Mouse (Mus musculus): ENCODE results near the gene Rsrp1.
"Not testable (repeated sequence)": the region's sequence is repeated elsewhere in the genome, so short reads cannot be mapped to it uniquely, and the experiment has no call there.

Gene Rsrp1

GRCm38 (mm10) chr4:134923258-134924018 is at the start of gene Rsrp1:
Gene Rsrp1, plus strand, starts transcription at chr4:134923592.
- CTCF ChIA-PET: interaction anchor here (0.7 kb wide), 2 partner anchors 80 to 953 kb away, joined by 4 read pairs; no protein-coding TSS in a partner anchor

- CTCF ChIA-PET: interaction anchor here (0.6 kb wide), 1 partner anchor 9 kb away, joined by 4 read pairs; no protein-coding TSS in a partner anchor
Measured at GRCm38 (mm10) chr4:134876171-134876570, 47.2 kb upstream of the Rsrp1 start.

GRCm38 (mm10) chr4:134879410-134879981 is 43.9 kb upstream of the Rsrp1 start:
- CTCF ChIA-PET: interaction anchor here (0.5 to 1.6 kb wide), 2 partner anchors 31 to 67 kb away, joined by 3 read pairs; no protein-coding TSS in a partner anchor

GRCm38 (mm10) chr4:134880041-134880440 is 43.4 kb upstream of the Rsrp1 start:
- CTCF ChIA-PET: interaction anchor here (0.6 to 1.6 kb wide), 2 partner anchors 31 to 46 kb away, joined by 3 to 11 read pairs; no protein-coding TSS in a partner anchor

GRCm38 (mm10) chr4:134883266-134883665 is 40.1 kb upstream of the Rsrp1 start:
- CTCF ChIA-PET: no interaction called here

GRCm38 (mm10) chr4:134883808-134884207 is 39.6 kb upstream of the Rsrp1 start:
- CTCF ChIA-PET: no interaction called here

- CTCF ChIA-PET: no interaction called here
Measured at GRCm38 (mm10) chr4:134884364-134884763, 39.0 kb upstream of the Rsrp1 start.

GRCm38 (mm10) chr4:134892096-134892495 is 31.3 kb upstream of the Rsrp1 start:
- CTCF ChIA-PET: no interaction called here

- CTCF ChIA-PET: no interaction called here
Measured at GRCm38 (mm10) chr4:134897256-134897655, 26.1 kb upstream of the Rsrp1 start.

- CTCF ChIA-PET: interaction anchor here (1.2 kb wide), 1 partner anchor 19 kb away, joined by 3 read pairs; no protein-coding TSS in a partner anchor
Measured at GRCm38 (mm10) chr4:134901126-134901525, 22.3 kb upstream of the Rsrp1 start.

GRCm38 (mm10) chr4:134903046-134903445 is 20.3 kb upstream of the Rsrp1 start:
- CTCF ChIA-PET: no interaction called here

- CTCF ChIA-PET: not testable (repeated sequence)
Measured at GRCm38 (mm10) chr4:134911406-134911805, 12.0 kb upstream of the Rsrp1 start.

GRCm38 (mm10) chr4:134913413-134913812 is 10.0 kb upstream of the Rsrp1 start:
- CTCF ChIA-PET: interaction anchor here (0.6 to 1.1 kb wide), 4 partner anchors 15 to 86 kb away, joined by 3 to 4 read pairs (median 3); no protein-coding TSS in a partner anchor

GRCm38 (mm10) chr4:134914122-134914863 is 9.1 kb upstream of the Rsrp1 start:
- CTCF ChIA-PET: interaction anchor here (0.6 to 1.0 kb wide), 5 partner anchors 40 to 524 kb away, joined by 3 to 5 read pairs (median 4); no protein-coding TSS in a partner anchor

GRCm38 (mm10) chr4:134914864-134915209 is 8.6 kb upstream of the Rsrp1 start, which contains the start of gene Tmem50a:
Gene Tmem50a, minus strand, starts transcription at chr4:134915024.
- CTCF ChIA-PET: interaction anchor here (0.6 to 0.7 kb wide), 2 partner anchors 368 to 829 kb away, joined by 4 to 5 read pairs; no protein-coding TSS in a partner anchor

- CTCF ChIA-PET: interaction anchor here (0.5 to 0.6 kb wide), 2 partner anchors 288 to 830 kb away, joined by 4 to 5 read pairs; no protein-coding TSS in a partner anchor
Measured at GRCm38 (mm10) chr4:134915223-134916050, 8.0 kb upstream of the Rsrp1 start.

GRCm38 (mm10) chr4:134917194-134917593 is 6.2 kb upstream of the Rsrp1 start:
- CTCF ChIA-PET: interaction anchor here (1.0 kb wide), 1 partner anchor 9 kb away, joined by 4 read pairs; no protein-coding TSS in a partner anchor

- CTCF ChIA-PET: interaction anchor here (0.6 kb wide), 1 partner anchor 1556 kb away, joined by 3 read pairs; no protein-coding TSS in a partner anchor
Measured at GRCm38 (mm10) chr4:134918381-134918780, 5.0 kb upstream of the Rsrp1 start.

GRCm38 (mm10) chr4:134919733-134920540 is 3.5 kb upstream of the Rsrp1 start:
- CTCF ChIA-PET: interaction anchor here (0.6 to 0.7 kb wide), 2 partner anchors 19 to 1634 kb away, joined by 3 read pairs; no protein-coding TSS in a partner anchor

- CTCF ChIA-PET: no interaction called here
Measured at GRCm38 (mm10) chr4:134920631-134921030, 2.8 kb upstream of the Rsrp1 start.

All from spleen, embryonic (tissue).